Mouse (Mus musculus): ENCODE measurements around the gene Leprot.

GRCm38 (mm10) chr4:101643216-101643615 lies 4.3 kb upstream of the Leprot start:
- no peak for TF ChIP-seq CTCF (IDR thresholded peaks at IDR 0.05; ENCODE audit: low read depth)
- no peak for TF ChIP-seq EP300 (optimal IDR thresholded peaks at IDR 0.05)
